ENCODE assay signal across 10 mouse cellular contexts in genomic region chr7:24901842-24902241, GRCm38 (mm10). TPM values are rescaled to one million over a fixed set of nuclear protein-coding genes. Genes with fewer than 3 reads are reported as not detected.
DNase-seq lines count a peak whose midpoint lies in the region; ATAC-seq and TF ChIP-seq lines count a peak whose summit lies in the region.
"Had no signal": no experiment of that assay in that cellular context is flagged by ENCODE, and none has a peak within 500 bp of the region (broad histone marks: within the 10 kb centered on the region; RNA-seq: fewer than 3 reads in every experiment).

No protein-coding gene starts in this region.

- H3K4me2 ChIP-seq in forebrain, embryonic 15.5 days (replicated peaks), result no peak overlapping the region
- no peak overlapping the region for H3K4me2 ChIP-seq in forebrain, embryonic 16.5 days (ENCODE audit: low read length)
- H3K4me2 ChIP-seq in midbrain, postnatal 0 days (ENCODE audit: low read depth, low read length, poor library complexity, severe bottlenecking), result no peak overlapping the region
- H3K4me2 ChIP-seq in midbrain, embryonic 15.5 days, result no peak overlapping the region
- peak overlapping the region; percentile 85 for H3K4me2 ChIP-seq in liver, embryonic 11.5 days

- DNase-seq in midbrain, postnatal 0 days (ENCODE audit: low spot score), result no peak
- DNase-seq in liver, embryonic 11.5 days (ENCODE audit: low spot score), result no peak
- DNase-seq in splenic B cell, adult 2 months (ENCODE audit: low read depth, low spot score), result peak; percentile 81
- DNase-seq in left cerebral cortex, adult 18-20 months (ENCODE audit: low spot score in 2 of 2), result no peak
- no peak for DNase-seq in urinary bladder, postnatal 4 days (ENCODE audit: low spot score in 2 of 2)

- ATAC-seq in forebrain, embryonic 15.5 days (replicated peaks), result no peak
- no peak for ATAC-seq in forebrain, embryonic 16.5 days
- ATAC-seq in midbrain, postnatal 0 days (ENCODE audit: low FRiP score), result no peak
- no peak for ATAC-seq in midbrain, embryonic 15.5 days (replicated peaks)
- no peak for ATAC-seq in liver, embryonic 11.5 days (replicated peaks; ENCODE audit: low FRiP score)

- H3K4me1 ChIP-seq in forebrain, embryonic 15.5 days, result peaks cover 28% of the 10 kb centered on the region
- peaks cover 32% of the 10 kb centered on the region for H3K4me1 ChIP-seq in forebrain, embryonic 16.5 days (replicated peaks; ENCODE audit: control insufficient read depth, insufficient read depth, low read length)
- no peaks in the 10 kb centered on the region; the same call in 1 of the 2 replicates for H3K4me1 ChIP-seq in midbrain, postnatal 0 days (ENCODE audit: insufficient read depth, low read length)
- peaks cover 31% of the 10 kb centered on the region for H3K4me1 ChIP-seq in midbrain, embryonic 15.5 days
- H3K4me1 ChIP-seq in liver, embryonic 11.5 days (replicated peaks; ENCODE audit: control insufficient read depth, insufficient read depth, low read length), result peaks cover 28% of the 10 kb centered on the region

- WGBS in forebrain, embryonic 15.5 days, result 81% methylated on average over 1 of the region's 1 CpGs
- 77% methylated on average over 1 of the region's 1 CpGs for WGBS in forebrain, embryonic 16.5 days
- 86% methylated on average over 1 of the region's 1 CpGs for WGBS in midbrain, postnatal 0 days
- 83% methylated on average over 1 of the region's 1 CpGs for WGBS in midbrain, embryonic 15.5 days
- 36% methylated on average over 1 of the region's 1 CpGs for WGBS in liver, embryonic 11.5 days

- no peaks in the 10 kb centered on the region for H3K27me3 ChIP-seq in forebrain, embryonic 15.5 days
- H3K27me3 ChIP-seq in forebrain, embryonic 16.5 days (replicated peaks; ENCODE audit: control insufficient read depth, insufficient read depth, low read length), result no peaks in the 10 kb centered on the region
- H3K27me3 ChIP-seq in midbrain, postnatal 0 days (ENCODE audit: insufficient read depth, low read length), result no peaks in the 10 kb centered on the region
- no peaks in the 10 kb centered on the region for H3K27me3 ChIP-seq in midbrain, embryonic 15.5 days (replicated peaks)
- no peaks in the 10 kb centered on the region for H3K27me3 ChIP-seq in liver, embryonic 11.5 days (replicated peaks; ENCODE audit: control insufficient read depth, insufficient read depth, low read length)
- H3K27me3 ChIP-seq in splenic B cell, adult 2 months (ENCODE audit: control insufficient read depth, insufficient read depth, low read length, poor library complexity, severe bottlenecking), result no peaks in the 10 kb centered on the region

- H3K9me3 ChIP-seq in forebrain, embryonic 15.5 days, result no peaks in the 10 kb centered on the region
- no peaks in the 10 kb centered on the region for H3K9me3 ChIP-seq in forebrain, embryonic 16.5 days (ENCODE audit: control insufficient read depth, low read length)
- no peaks in the 10 kb centered on the region for H3K9me3 ChIP-seq in midbrain, postnatal 0 days (ENCODE audit: low read length)
- no peaks in the 10 kb centered on the region for H3K9me3 ChIP-seq in midbrain, embryonic 15.5 days
- H3K9me3 ChIP-seq in liver, embryonic 11.5 days (ENCODE audit: control insufficient read depth, low read length), result no peaks in the 10 kb centered on the region

- H3K36me3 ChIP-seq in forebrain, embryonic 15.5 days, result no peaks in the 10 kb centered on the region
- H3K36me3 ChIP-seq in forebrain, embryonic 16.5 days (ENCODE audit: control insufficient read depth, insufficient read depth), result no peaks in the 10 kb centered on the region
- no peaks in the 10 kb centered on the region for H3K36me3 ChIP-seq in midbrain, postnatal 0 days (ENCODE audit: insufficient read depth, low read length)
- H3K36me3 ChIP-seq in midbrain, embryonic 15.5 days (replicated peaks), result no peaks in the 10 kb centered on the region
- H3K36me3 ChIP-seq in liver, embryonic 11.5 days (ENCODE audit: control insufficient read depth, insufficient read depth, low read length), result no peaks in the 10 kb centered on the region
- H3K36me3 ChIP-seq in splenic B cell, adult 2 months (ENCODE audit: control insufficient read depth, insufficient read depth, low read length, poor library complexity, severe bottlenecking), result peaks cover 18% of the 10 kb centered on the region

- no peak for TF ChIP-seq CTCF in midbrain, postnatal 0 days (IDR thresholded peaks at IDR 0.05)

- H3K4me3 ChIP-seq in forebrain, embryonic 15.5 days, result no peak overlapping the region
- no peak overlapping the region for H3K4me3 ChIP-seq in forebrain, embryonic 16.5 days (replicated peaks; ENCODE audit: low read length)
- H3K4me3 ChIP-seq in midbrain, postnatal 0 days (ENCODE audit: low read depth, low read length), result no peak overlapping the region
- no peak overlapping the region for H3K4me3 ChIP-seq in midbrain, embryonic 15.5 days
- H3K4me3 ChIP-seq in liver, embryonic 11.5 days (ENCODE audit: low read depth, low read length), result peak overlapping the region; percentile 80

- H3K27ac ChIP-seq in forebrain, embryonic 15.5 days (replicated peaks), result peak overlapping the region; percentile 60
- H3K27ac ChIP-seq in forebrain, embryonic 16.5 days (ENCODE audit: low read length), result no peak overlapping the region; the same call in 1 of the 2 replicates
- H3K27ac ChIP-seq in midbrain, postnatal 0 days (ENCODE audit: low read depth, low read length), result 0 out of 2 replicates have a peak overlapping the region, but pooled peaks have one; percentile 70
- no peak overlapping the region for H3K27ac ChIP-seq in midbrain, embryonic 15.5 days
- H3K27ac ChIP-seq in liver, embryonic 11.5 days (ENCODE audit: low read depth, low read length), result peak overlapping the region; percentile 84

- H3K9ac ChIP-seq in forebrain, embryonic 15.5 days (replicated peaks), result no peak overlapping the region
- H3K9ac ChIP-seq in forebrain, embryonic 16.5 days (replicated peaks; ENCODE audit: low read depth, low read length), result no peak overlapping the region
- no peak overlapping the region for H3K9ac ChIP-seq in midbrain, postnatal 0 days (replicated peaks; ENCODE audit: low read length, poor library complexity, severe bottlenecking)
- H3K9ac ChIP-seq in midbrain, embryonic 15.5 days, result no peak overlapping the region
- H3K9ac ChIP-seq in liver, embryonic 11.5 days (ENCODE audit: low read depth, low read length), result peak overlapping the region; percentile 80; the same call in 1 of the 2 replicates

RNA-seq across cellular contexts. Expression of gene Arhgef1, which starts 0.9 kb away (rescaled TPM):
- polyA plus RNA-seq in forebrain, embryonic 15.5 days (2015; fragmentation: Nextera tagmentation; extraction: Ambion mirVana), result 74.4 and 82.0 TPM in 2 replicates
- polyA plus RNA-seq in forebrain, embryonic 16.5 days (2015; fragmentation: Nextera tagmentation; extraction: Ambion mirVana), result 61.7 and 73.7 TPM in 2 replicates
- total RNA-seq in midbrain, postnatal 0 days (2014; rRNA removed), result 19.1 and 27.5 TPM in 2 replicates
- 29.0 and 33.0 TPM in 2 replicates for polyA plus RNA-seq in midbrain, postnatal 0 days (2015; fragmentation: Nextera tagmentation; extraction: Ambion mirVana)
- polyA plus RNA-seq in midbrain, embryonic 15.5 days (2015; fragmentation: Nextera tagmentation; extraction: Ambion mirVana), result 69.9 and 70.0 TPM in 2 replicates
- polyA plus RNA-seq in liver, embryonic 11.5 days (2014; fragmentation: Nextera tagmentation; extraction: Ambion mirVana), result 98.6 and 103 TPM in 2 replicates
- 10 to 100 TPM; 57.1 to 74.1 TPM for total RNA-seq in left cerebral cortex, adult 18-20 months (2021)

RNA-seq across cellular contexts. Expression of gene Cd79a, which starts 4.7 kb away (rescaled TPM):
- polyA plus RNA-seq in forebrain, embryonic 15.5 days (2015; fragmentation: Nextera tagmentation; extraction: Ambion mirVana), result 0.20 and 0.34 TPM in 2 replicates
- 0.16 and 0.19 TPM in 2 replicates for polyA plus RNA-seq in forebrain, embryonic 16.5 days (2015; fragmentation: Nextera tagmentation; extraction: Ambion mirVana)
- total RNA-seq in midbrain, postnatal 0 days (2014; rRNA removed), result 0.27 and 0.42 TPM in 2 replicates
- 0.82 and 0.85 TPM in 2 replicates for polyA plus RNA-seq in midbrain, postnatal 0 days (2015; fragmentation: Nextera tagmentation; extraction: Ambion mirVana)
- polyA plus RNA-seq in midbrain, embryonic 15.5 days (2015; fragmentation: Nextera tagmentation; extraction: Ambion mirVana), result 0.42 and 0.49 TPM in 2 replicates
- polyA plus RNA-seq in liver, embryonic 11.5 days (2014; fragmentation: Nextera tagmentation; extraction: Ambion mirVana), result 0.12 TPM in 1 of 2 replicates, not detected in the other
- under 1 TPM; 0.30 to 0.77 TPM for total RNA-seq in left cerebral cortex, adult 18-20 months (2021)
- total RNA-seq: common myeloid progenitor, adult 5-6 weeks had no signal

RNA-seq across cellular contexts. Expression of gene Rps19, which starts 17.7 kb away (rescaled TPM):
- 1,460 and 1,591 TPM in 2 replicates for polyA plus RNA-seq in forebrain, embryonic 15.5 days (2015; fragmentation: Nextera tagmentation; extraction: Ambion mirVana)
- polyA plus RNA-seq in forebrain, embryonic 16.5 days (2015; fragmentation: Nextera tagmentation; extraction: Ambion mirVana), result 1,290 and 1,309 TPM in 2 replicates
- 364 and 448 TPM in 2 replicates for total RNA-seq in midbrain, postnatal 0 days (2014; rRNA removed)
- 1,202 and 1,286 TPM in 2 replicates for polyA plus RNA-seq in midbrain, postnatal 0 days (2015; fragmentation: Nextera tagmentation; extraction: Ambion mirVana)
- polyA plus RNA-seq in midbrain, embryonic 15.5 days (2015; fragmentation: Nextera tagmentation; extraction: Ambion mirVana), result 1,081 and 1,108 TPM in 2 replicates
- polyA plus RNA-seq in liver, embryonic 11.5 days (2014; fragmentation: Nextera tagmentation; extraction: Ambion mirVana), result 2,415 and 2,620 TPM in 2 replicates
- total RNA-seq in left cerebral cortex, adult 18-20 months (2021), result 100 to 1,000 TPM; 511 to 584 TPM

RNA-seq across cellular contexts. Expression of gene Dmrtc2, which starts 32.0 kb away (rescaled TPM):
- not detected in 2 replicates for polyA plus RNA-seq in forebrain, embryonic 15.5 days (2015; fragmentation: Nextera tagmentation; extraction: Ambion mirVana)
- polyA plus RNA-seq in forebrain, embryonic 16.5 days (2015; fragmentation: Nextera tagmentation; extraction: Ambion mirVana), result not detected in 2 replicates
- 0.11 TPM in 1 of 2 replicates, not detected in the other for total RNA-seq in midbrain, postnatal 0 days (2014; rRNA removed)
- 0.31 and 0.70 TPM in 2 replicates for polyA plus RNA-seq in midbrain, postnatal 0 days (2015; fragmentation: Nextera tagmentation; extraction: Ambion mirVana)
- polyA plus RNA-seq in midbrain, embryonic 15.5 days (2015; fragmentation: Nextera tagmentation; extraction: Ambion mirVana), result 0.13 and 0.41 TPM in 2 replicates
- not detected in 2 replicates for polyA plus RNA-seq in liver, embryonic 11.5 days (2014; fragmentation: Nextera tagmentation; extraction: Ambion mirVana)
- not detected for total RNA-seq in left cerebral cortex, adult 18-20 months (2021)
- total RNA-seq: common myeloid progenitor, adult 5-6 weeks had no signal
- polyA plus RNA-seq: C2C12 had no signal

RNA-seq across cellular contexts. Expression of gene Lypd4, which starts 32.1 kb away (rescaled TPM):
- polyA plus RNA-seq in forebrain, embryonic 15.5 days (2015; fragmentation: Nextera tagmentation; extraction: Ambion mirVana), result not detected in 2 replicates
- polyA plus RNA-seq in forebrain, embryonic 16.5 days (2015; fragmentation: Nextera tagmentation; extraction: Ambion mirVana), result not detected in 2 replicates
- total RNA-seq in midbrain, postnatal 0 days (2014; rRNA removed), result 0.19 TPM in 1 of 2 replicates, not detected in the other
- polyA plus RNA-seq in midbrain, postnatal 0 days (2015; fragmentation: Nextera tagmentation; extraction: Ambion mirVana), result 0.16 and 0.28 TPM in 2 replicates
- polyA plus RNA-seq in midbrain, embryonic 15.5 days (2015; fragmentation: Nextera tagmentation; extraction: Ambion mirVana), result 0.13 TPM in 1 of 2 replicates, not detected in the other
- polyA plus RNA-seq in liver, embryonic 11.5 days (2014; fragmentation: Nextera tagmentation; extraction: Ambion mirVana), result not detected in 2 replicates
- total RNA-seq in left cerebral cortex, adult 18-20 months (2021), result not detected
- total RNA-seq: common myeloid progenitor, adult 5-6 weeks had no signal
- polyA plus RNA-seq: C2C12 had no signal

Comparison
In these comparisons a context has a peak if more than half of its experiments do, and no peak if none do; other contexts are left out.
1. H3K27ac ChIP-seq: peak in forebrain, embryonic 15.5 days (single experiment), midbrain, postnatal 0 days (single experiment) and liver, embryonic 11.5 days (single experiment); none in forebrain, embryonic 16.5 days (single experiment) and midbrain, embryonic 15.5 days (single experiment).